Mouse (Mus musculus) MEL (cell line): ENCODE data around the gene Olfr1383. TPM values are rescaled to one million over a fixed set of nuclear protein-coding genes. Genes with fewer than 3 reads are reported as not detected.
"Not testable (repeated sequence)": the region's sequence is repeated elsewhere in the genome, so short reads cannot be mapped to it uniquely, and the experiment has no call there.

ENCODE experiments used
- DNase-seq: peaks from one replicate; pipeline ENCODE4 v3.0.0; 2011; ENCODE audit warnings: low read depth, low spot score
- H3K27ac ChIP-seq: 2 replicates; pipeline ENCODE4 v1.5.1; 2012; ENCODE audit warnings: low read depth, mild to moderate bottlenecking, control low read depth, low read length, moderate library complexity; ENCODE audit not compliant: control insufficient read depth
- H3K27me3 ChIP-seq, 2 experiments: fragments of 150-350 bp in 1 of 2; sonication (generic) in 1 of 2; 2 replicates each; pipeline ENCODE4 v1.6.1; 2012; ENCODE audit warnings: low read length in 2 of 2, mild to moderate bottlenecking in 2 of 2, improper control_type of control experiment in 1 of 2, moderate library complexity in 1 of 2; ENCODE audit not compliant: insufficient read depth in 2 of 2, control insufficient read depth in 1 of 2
- H3K36me3 ChIP-seq, 2 experiments: 2 replicates each; pipeline ENCODE4 v1.6.1; 2012 to 2014; ENCODE audit warnings: low read length in 2 of 2, improper control_type of control experiment in 1 of 2, inconsistent platforms in 1 of 2, mild to moderate bottlenecking in 1 of 2; ENCODE audit not compliant: insufficient read depth in 2 of 2, control insufficient read depth in 1 of 2
- H3K4me1 ChIP-seq, 2 experiments: fragments of 150-350 bp in 1 of 2; sonication (generic) in 1 of 2; 2 replicates each; pipeline ENCODE4 v1.6.1; 2012; ENCODE audit warnings: low read length in 2 of 2, improper control_type of control experiment in 1 of 2, mild to moderate bottlenecking in 1 of 2; ENCODE audit not compliant: insufficient read depth in 2 of 2, control insufficient read depth in 1 of 2
- H3K4me3 ChIP-seq, 2 experiments: fragments of 150-350 bp in 1 of 2; sonication (generic) in 1 of 2; 2 replicates each; pipeline ENCODE4 v1.5.1; 2012; ENCODE audit warnings: low read depth in 2 of 2, low read length in 2 of 2, mild to moderate bottlenecking in 2 of 2, moderate library complexity in 2 of 2, control low read depth in 1 of 2, improper control_type of control experiment in 1 of 2; ENCODE audit not compliant: control insufficient read depth in 1 of 2, insufficient read depth in 1 of 2
- H3K79me2 ChIP-seq: 2 replicates; pipeline ENCODE4 v1.6.1; 2012; ENCODE audit warnings: mild to moderate bottlenecking, low read length, moderate library complexity; ENCODE audit not compliant: control insufficient read depth, poor library complexity, insufficient read depth
- H3K9ac ChIP-seq: 2 replicates; pipeline ENCODE4 v1.6.1; 2012; ENCODE audit warnings: low read depth, mild to moderate bottlenecking, control low read depth, low read length, moderate library complexity; ENCODE audit not compliant: control insufficient read depth, poor library complexity, severe bottlenecking
- H3K9me3 ChIP-seq: fragments of 150-350 bp; sonication (generic); replicated peaks from 2 replicates; pipeline ENCODE4 v1.6.1; 2012; ENCODE audit warnings: mild to moderate bottlenecking, low read length, improper control_type of control experiment, moderate library complexity; ENCODE audit not compliant: insufficient read depth
- CTCF ChIP-seq, 3 experiments: IDR thresholded peaks in 2 of 3; conservative IDR thresholded peaks in 1 of 3; 2 replicates each; pipeline ENCODE4 v1.5.1; 2011 to 2012; ENCODE audit warnings: low read length in 3 of 3, low read depth in 2 of 3, mild to moderate bottlenecking in 2 of 3, improper control_type of control experiment in 1 of 3, inconsistent platforms in 1 of 3, mixed read lengths in 1 of 3, moderate library complexity in 1 of 3; ENCODE audit not compliant: control insufficient read depth in 1 of 3, insufficient read depth in 1 of 3, poor library complexity in 1 of 3, severe bottlenecking in 1 of 3
- RAD21 ChIP-seq: IDR thresholded peaks from 2 replicates; pipeline ENCODE4 v1.6.1; 2011; ENCODE audit warnings: mild to moderate bottlenecking, low read depth, low read length, improper control_type of control experiment
- SMC3 ChIP-seq: IDR thresholded peaks from 2 replicates; pipeline ENCODE4 v1.6.1; 2011; ENCODE audit warnings: low read depth, low read length, improper control_type of control experiment
- ZNF384 ChIP-seq: IDR thresholded peaks from 2 replicates; pipeline ENCODE4 v1.6.1; 2012; ENCODE audit warnings: low read depth, mild to moderate bottlenecking, inconsistent platforms, low read length, improper control_type of control experiment
- polyA plus RNA-seq, 2 experiments: library from polyadenylated mRNA; stranded (reverse) in 1 of 2; unstranded in 1 of 2; fragments of >175 nt in 1 of 2; fragments of >200 nt in 1 of 2; gene quantifications; 2 replicates each; pipeline versions ENCODE4 v1.2.1 to v1.2.4; 2012; ENCODE audit warnings: low replicate concordance in 2 of 2, low read depth in 1 of 2; ENCODE audit not compliant: insufficient read length in 2 of 2, insufficient read depth in 1 of 2, missing spikeins in 1 of 2
- total RNA-seq: library from RNA; depleted of rRNA; stranded (reverse); fragments of 300-350 nt; gene quantifications from 2 replicates; pipeline ENCODE4 v1.2.3, GENCODE M21; 2012; rRNA removed

Olfr1383 gene
- total and polyA plus RNA-seq, 3 experiments, result not detected

DNA sequence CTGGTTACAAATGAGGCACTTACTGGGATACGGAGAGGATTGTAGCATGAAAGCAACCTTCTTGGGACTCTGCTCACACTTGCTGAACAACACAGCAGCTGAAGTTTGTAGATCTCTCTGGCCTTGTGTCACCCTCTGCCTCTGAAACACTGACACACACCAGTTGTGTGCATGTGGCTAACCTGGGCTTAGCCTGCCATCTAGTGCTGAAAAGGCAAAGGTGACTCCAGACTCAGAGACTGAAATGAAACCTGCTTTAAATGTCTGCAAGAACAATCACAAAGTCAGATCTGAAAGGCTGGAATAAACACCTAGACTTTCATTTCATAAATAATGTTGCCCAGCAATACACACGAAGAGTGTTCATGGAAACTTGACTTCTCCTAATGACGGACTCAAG is 34.6 kb downstream of the Olfr1383 start:
- not testable (repeated sequence) for H3K4me1 ChIP-seq, H3K36me3 ChIP-seq, H3K27ac ChIP-seq, H3K27me3 ChIP-seq, H3K9ac ChIP-seq, H3K79me2 ChIP-seq, H3K9me3 ChIP-seq, H3K4me3 ChIP-seq
- TF ChIP-seq RAD21 (peak; percentile 26), CTCF (IDR thresholded peaks at IDR 0.05 in 2 of 3, conservative IDR thresholded peaks at IDR 0.05 in 1 of 3; ENCODE audit: control insufficient read depth in 1 of 3, insufficient read depth in 1 of 3, low read depth in 2 of 3, low read length in 3 of 3, poor library complexity in 1 of 3, severe bottlenecking in 1 of 3) (peak in 2 of 3 experiments; percentile 28 to 32; a peak in 3 of 6 replicates)
- DNase-seq, result peak; percentile 9

DNA sequence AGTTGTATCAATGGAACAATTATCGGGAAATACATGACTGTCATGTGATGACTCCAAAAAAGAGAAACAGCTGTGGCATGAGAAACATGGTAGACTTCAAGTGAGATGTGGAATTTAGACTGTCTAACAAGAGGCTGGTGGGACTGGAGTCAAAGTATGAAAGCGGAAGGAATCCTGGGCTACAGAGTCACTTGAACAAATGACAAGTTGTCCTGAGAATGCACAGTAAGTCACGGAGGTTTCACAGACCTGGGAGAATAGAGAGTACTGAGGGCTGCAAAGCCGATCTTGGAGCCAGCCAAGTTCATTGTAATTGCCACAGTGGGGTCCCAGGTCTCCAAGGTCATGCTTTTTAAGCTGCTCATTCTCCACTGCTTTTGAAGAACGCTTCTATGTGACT is 37.1 kb downstream of the Olfr1383 start, which contains the start of gene Olfr1380:
Olfr1380 (plus strand) TSS at position 301 of the 400 bp plus-strand sequence.
- H3K4me3 ChIP-seq, H3K36me3 ChIP-seq, H3K9ac ChIP-seq, H3K27ac ChIP-seq, H3K4me1 ChIP-seq, H3K79me2 ChIP-seq, DNase-seq, H3K9me3 ChIP-seq, H3K27me3 ChIP-seq: not testable (repeated sequence)

- not testable (repeated sequence) for H3K4me1 ChIP-seq, H3K4me3 ChIP-seq, H3K36me3 ChIP-seq, H3K27me3 ChIP-seq, H3K27ac ChIP-seq, H3K9ac ChIP-seq, H3K79me2 ChIP-seq, H3K9me3 ChIP-seq
- TF ChIP-seq CTCF (IDR thresholded peaks at IDR 0.05 in 2 of 3, conservative IDR thresholded peaks at IDR 0.05 in 1 of 3; ENCODE audit: control insufficient read depth in 1 of 3, insufficient read depth in 1 of 3, low read depth in 2 of 3, low read length in 3 of 3, poor library complexity in 1 of 3, severe bottlenecking in 1 of 3) (peak in 2 of 3 experiments; percentile 23 to 61; a peak in 3 of 6 replicates), RAD21 (peak; percentile 15), ZNF384 (peak; percentile 97), SMC3 (peak; percentile 46)
- DNase-seq, result peak; percentile 57
These were observed 55.6 kb downstream of the Olfr1383 start for GRCm38 (mm10) chr11:49575054-49575453.

Other genes starting within 250 kb of the Olfr1383 start
- gene Olfr1393, start 241.3 kb upstream of the Olfr1383 start, total RNA-seq, result not detected in 2 replicates
- gene Olfr1393, start 241.3 kb upstream of the Olfr1383 start, polyA plus RNA-seq, result not detected
- gene Olfr1392, start 234.4 kb upstream of the Olfr1383 start, total RNA-seq, result not detected in 2 replicates
- not detected for gene Olfr1392, start 234.4 kb upstream of the Olfr1383 start, polyA plus RNA-seq
- gene Olfr10, start 214.9 kb upstream of the Olfr1383 start, total RNA-seq, result not detected in 2 replicates
- gene Olfr10, start 214.9 kb upstream of the Olfr1383 start, polyA plus RNA-seq, result not detected
- not detected in 2 replicates for gene Olfr1391, start 196.9 kb upstream of the Olfr1383 start, total RNA-seq
- gene Olfr1391, start 196.9 kb upstream of the Olfr1383 start, polyA plus RNA-seq, result not detected
- gene Olfr1390, start 184.5 kb upstream of the Olfr1383 start, total RNA-seq, result not detected in 2 replicates
- not detected for gene Olfr1390, start 184.5 kb upstream of the Olfr1383 start, polyA plus RNA-seq
- gene Olfr1389, start 96.6 kb upstream of the Olfr1383 start, total RNA-seq, result not detected in 2 replicates
- gene Olfr1389, start 96.6 kb upstream of the Olfr1383 start, polyA plus RNA-seq, result not detected
- gene Olfr1388, start 83.0 kb upstream of the Olfr1383 start, total RNA-seq, result 0.10 and 0.15 TPM in 2 replicates
- 100 to 1,000 TPM in 1 of 2 experiments, not detected in 1; 974 TPM for gene Olfr1388, start 83.0 kb upstream of the Olfr1383 start, polyA plus RNA-seq
- not detected in 2 replicates for gene Olfr1387, start 64.3 kb upstream of the Olfr1383 start, total RNA-seq
- gene Olfr1387, start 64.3 kb upstream of the Olfr1383 start, polyA plus RNA-seq, result not detected
- gene Olfr1386, start 54.6 kb upstream of the Olfr1383 start, total RNA-seq, result not detected in 2 replicates
- not detected for gene Olfr1386, start 54.6 kb upstream of the Olfr1383 start, polyA plus RNA-seq
- not detected in 2 replicates for gene Olfr1385, start 30.6 kb upstream of the Olfr1383 start, total RNA-seq
- gene Olfr1385, start 30.6 kb upstream of the Olfr1383 start, polyA plus RNA-seq, result not detected
- not detected in 2 replicates for gene Olfr1384, start 12.9 kb upstream of the Olfr1383 start, total RNA-seq
- gene Olfr1384, start 12.9 kb upstream of the Olfr1383 start, polyA plus RNA-seq, result not detected
- gene Olfr1382, start 8.6 kb downstream of the Olfr1383 start, total RNA-seq, result not detected in 2 replicates
- under 1 TPM in 1 of 2 experiments, not detected in 1; 0.03 TPM for gene Olfr1382, start 8.6 kb downstream of the Olfr1383 start, polyA plus RNA-seq
- not detected in 2 replicates for gene Olfr1381, start 23.8 kb downstream of the Olfr1383 start, total RNA-seq
- not detected for gene Olfr1381, start 23.8 kb downstream of the Olfr1383 start, polyA plus RNA-seq
- gene Olfr1380, start 37.2 kb downstream of the Olfr1383 start, total RNA-seq, result not detected in 2 replicates
- not detected for gene Olfr1380, start 37.2 kb downstream of the Olfr1383 start, polyA plus RNA-seq
- gene Flt4, start 89.6 kb downstream of the Olfr1383 start, total RNA-seq, result 0.07 and 0.08 TPM in 2 replicates
- under 1 TPM in 1 of 2 experiments, not detected in 1; 0.13 TPM for gene Flt4, start 89.6 kb downstream of the Olfr1383 start, polyA plus RNA-seq
- gene Scgb3a1, start 144.0 kb downstream of the Olfr1383 start, total RNA-seq, result not detected in 2 replicates
- not detected for gene Scgb3a1, start 144.0 kb downstream of the Olfr1383 start, polyA plus RNA-seq
- 38.9 and 45.5 TPM in 2 replicates for gene Cnot6, start 193.1 kb downstream of the Olfr1383 start, total RNA-seq
- 10 to 100 TPM; 49.3 to 58.3 TPM for gene Cnot6, start 193.1 kb downstream of the Olfr1383 start, polyA plus RNA-seq